Mouse (Mus musculus) adrenal gland, postnatal 14 days (tissue): ENCODE measurements at regions not wholly inside any gene's neighbourhood (a gene's known extent, or its start where the extent isn't known, plus 50 kb on each side); places are given as distances from the start of the nearest gene placed in this dataset.

Experiments used
- DNase-seq: peaks from one replicate; pipeline ENCODE4 v3.0.0; 2021; ENCODE audit warnings: mixed read lengths

GRCm38 (mm10) chr12:95054887-95055286 lies 637.1 kb upstream of the Flrt2 start:
- DNase-seq: no peak

- no peak for DNase-seq
Observed at GRCm38 (mm10) chr12:95056926-95057325, 635.1 kb upstream of the Flrt2 start.

- DNase-seq: no peak
Observed at GRCm38 (mm10) chr12:95059396-95059795, 632.6 kb upstream of the Flrt2 start.

- no peak for DNase-seq
Observed at GRCm38 (mm10) chr12:95072307-95072706, 619.7 kb upstream of the Flrt2 start.

- DNase-seq: no peak
Observed at GRCm38 (mm10) chr12:95119223-95119952, 572.6 kb upstream of the Flrt2 start.

- DNase-seq: no peak
Observed at GRCm38 (mm10) chr12:95132804-95133203, 559.2 kb upstream of the Flrt2 start.

GRCm38 (mm10) chr12:95133482-95133881 lies 558.5 kb upstream of the Flrt2 start:
- DNase-seq: no peak

- DNase-seq: no peak
Observed at GRCm38 (mm10) chr12:95138167-95138566, 553.9 kb upstream of the Flrt2 start.

- DNase-seq: no peak
Observed at GRCm38 (mm10) chr12:95171051-95171450, 521.0 kb upstream of the Flrt2 start.

GRCm38 (mm10) chr12:95173810-95174402 lies 518.1 kb upstream of the Flrt2 start:
- DNase-seq: no peak

GRCm38 (mm10) chr12:95202486-95202885 lies 489.5 kb upstream of the Flrt2 start:
- DNase-seq: peak; percentile 5

- no peak for DNase-seq
Observed at GRCm38 (mm10) chr12:95205081-95205480, 486.9 kb upstream of the Flrt2 start.

- DNase-seq: no peak
Observed at GRCm38 (mm10) chr12:95239158-95239779, 452.8 kb upstream of the Flrt2 start.

- no peak for DNase-seq
Observed at GRCm38 (mm10) chr12:95267187-95267586, 424.8 kb upstream of the Flrt2 start.

- DNase-seq: no peak
Observed at GRCm38 (mm10) chr12:95305386-95305785, 386.6 kb upstream of the Flrt2 start.

GRCm38 (mm10) chr12:95315151-95315750 lies 376.8 kb upstream of the Flrt2 start:
- no peak for DNase-seq

GRCm38 (mm10) chr12:95316820-95317219 lies 375.2 kb upstream of the Flrt2 start:
- DNase-seq: no peak

- no peak for DNase-seq
Observed at GRCm38 (mm10) chr12:95321693-95322092, 370.3 kb upstream of the Flrt2 start.

GRCm38 (mm10) chr12:95329666-95330065 lies 362.4 kb upstream of the Flrt2 start:
- DNase-seq: no peak

- DNase-seq: no peak
Observed at GRCm38 (mm10) chr12:95347786-95348185, 344.2 kb upstream of the Flrt2 start.

GRCm38 (mm10) chr12:95355151-95355550 lies 336.9 kb upstream of the Flrt2 start:
- DNase-seq: no peak

GRCm38 (mm10) chr12:95384248-95384964 lies 307.6 kb upstream of the Flrt2 start:
- no peak for DNase-seq

- no peak for DNase-seq
Observed at GRCm38 (mm10) chr12:95385688-95386087, 306.3 kb upstream of the Flrt2 start.
